Mouse (Mus musculus): ENCODE measurements around the gene Galnt18. TPM values are rescaled to one million over a fixed set of nuclear protein-coding genes. Genes with fewer than 3 reads are reported as not detected.

Galnt18 gene
- polyA plus RNA-seq, 1 experiment from 2014 or later, result 4.4 TPM

GRCm38 (mm10) chr7:111550987-111551386 is 228.8 kb downstream of the Galnt18 start:
- no peaks in the 10 kb centered on the region; the same call in 1 of the 2 replicates for H3K27me3 ChIP-seq (ENCODE audit: control insufficient read depth, insufficient read depth, low read length)
- ATAC-seq (ENCODE audit: low FRiP score), result no peak
- no peaks in the 10 kb centered on the region for H3K36me3 ChIP-seq (ENCODE audit: control insufficient read depth, insufficient read depth, low read length)
- H3K4me3 ChIP-seq (ENCODE audit: low read depth, low read length), result no peak overlapping the region
- peaks cover 17% of the 10 kb centered on the region for H3K4me1 ChIP-seq (ENCODE audit: control insufficient read depth, insufficient read depth, low read length)
- H3K27ac ChIP-seq (ENCODE audit: low read depth, low read length), result no peak overlapping the region
- H3K9ac ChIP-seq (ENCODE audit: low read length), result no peak overlapping the region
- DNase-seq (ENCODE audit: low spot score, missing footprints), result no peak
- no peaks in the 10 kb centered on the region for H3K9me3 ChIP-seq (ENCODE audit: control insufficient read depth, low read length)
- WGBS, result 90% methylated on average over 1 of the region's 1 CpGs
- H3K4me2 ChIP-seq, result no peak overlapping the region

- no peak overlapping the region for H3K4me3 ChIP-seq (ENCODE audit: low read depth, low read length)
- ATAC-seq (ENCODE audit: low FRiP score), result peak; percentile 84
- no peak overlapping the region for H3K9ac ChIP-seq (ENCODE audit: low read length)
- peak; percentile 88 for DNase-seq (ENCODE audit: low spot score, missing footprints)
- H3K9me3 ChIP-seq (ENCODE audit: control insufficient read depth, low read length), result no peaks in the 10 kb centered on the region
- no peaks in the 10 kb centered on the region; the same call in 1 of the 2 replicates for H3K27me3 ChIP-seq (ENCODE audit: control insufficient read depth, insufficient read depth, low read length)
- no peak overlapping the region for H3K4me2 ChIP-seq
- H3K36me3 ChIP-seq (ENCODE audit: control insufficient read depth, insufficient read depth, low read length), result no peaks in the 10 kb centered on the region
- peaks cover 28% of the 10 kb centered on the region for H3K4me1 ChIP-seq (ENCODE audit: control insufficient read depth, insufficient read depth, low read length)
- no peak overlapping the region for H3K27ac ChIP-seq (ENCODE audit: low read depth, low read length)
- whole genome bisulfite sequencing, result 28% methylated on average over 10 of the region's 10 CpGs
Measured at GRCm38 (mm10) chr7:111547069-111547468, 232.7 kb downstream of the Galnt18 start.

GRCm38 (mm10) chr7:111545614-111546013 is 234.2 kb downstream of the Galnt18 start:
- H3K9ac ChIP-seq (ENCODE audit: low read length), result no peak overlapping the region

GRCm38 (mm10) chr7:111537946-111538345 is 241.8 kb downstream of the Galnt18 start:
- Histone ChIP-seq H3K27ac (ENCODE audit: low read depth, low read length) (no peak overlapping the region), H3K4me1 (ENCODE audit: control insufficient read depth, insufficient read depth, low read length) (no peaks in the 10 kb centered on the region), H3K4me3 (ENCODE audit: low read depth, low read length) (no peak overlapping the region), H3K9me3 (ENCODE audit: control insufficient read depth, low read length) (no peaks in the 10 kb centered on the region), H3K36me3 (ENCODE audit: control insufficient read depth, insufficient read depth, low read length) (no peaks in the 10 kb centered on the region), H3K4me2 (no peak overlapping the region), H3K9ac (ENCODE audit: low read length) (no peak overlapping the region), H3K27me3 (ENCODE audit: control insufficient read depth, insufficient read depth, low read length) (no peaks in the 10 kb centered on the region)
- ATAC-seq (ENCODE audit: low FRiP score), result no peak
- no peak for DNase-seq (ENCODE audit: low spot score, missing footprints)
- 87% methylated on average over 6 of the region's 6 CpGs for WGBS

More at GRCm38 (mm10) chr7:111545614-111546013, 234.2 kb downstream of the Galnt18 start:
- 26% methylated on average over 1 of the region's 1 CpGs for WGBS
- no peaks in the 10 kb centered on the region for H3K36me3 ChIP-seq (ENCODE audit: control insufficient read depth, insufficient read depth, low read length)
- DNase-seq (ENCODE audit: low spot score, missing footprints), result peak; percentile 85
- no peaks in the 10 kb centered on the region for H3K9me3 ChIP-seq (ENCODE audit: control insufficient read depth, low read length)
- H3K4me2 ChIP-seq, result no peak overlapping the region
- peaks cover 28% of the 10 kb centered on the region for H3K4me1 ChIP-seq (ENCODE audit: control insufficient read depth, insufficient read depth, low read length)
- H3K4me3 ChIP-seq (ENCODE audit: low read depth, low read length), result no peak overlapping the region
- H3K27me3 ChIP-seq (ENCODE audit: control insufficient read depth, insufficient read depth, low read length), result no peaks in the 10 kb centered on the region; the same call in 1 of the 2 replicates
- no peak overlapping the region for H3K27ac ChIP-seq (ENCODE audit: low read depth, low read length)
- ATAC-seq (ENCODE audit: low FRiP score), result peak; percentile 66

DNA sequence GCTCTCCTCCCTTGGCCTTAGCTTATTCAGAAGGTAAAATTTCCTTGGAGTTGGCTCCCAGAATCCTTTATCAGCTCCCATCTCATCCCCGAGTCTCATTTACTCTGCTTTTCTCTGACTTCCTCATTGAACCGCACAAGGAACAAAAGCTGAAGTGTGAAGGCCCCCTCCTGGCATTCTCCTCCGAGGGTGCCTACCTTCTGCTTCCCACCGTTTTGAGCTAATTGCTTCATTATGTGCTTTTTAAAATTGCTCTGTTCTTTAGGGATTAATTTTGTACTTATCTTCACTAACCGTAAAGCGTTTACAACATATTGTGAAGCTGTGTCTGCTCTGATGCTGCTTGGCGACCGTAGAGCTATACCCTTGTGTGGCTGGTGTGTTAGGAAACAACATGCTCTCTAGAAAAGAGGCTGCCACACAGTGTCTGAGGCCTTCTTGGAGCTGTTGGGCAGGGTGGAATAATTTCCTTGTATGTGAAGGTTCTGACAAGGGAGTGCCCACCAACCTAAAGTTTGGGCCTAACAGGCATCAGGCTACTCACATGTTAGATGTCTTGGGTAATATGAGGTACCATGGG is 244.9 kb downstream of the Galnt18 start:
- H3K36me3 ChIP-seq (ENCODE audit: control insufficient read depth, insufficient read depth, low read length), result no peaks in the 10 kb centered on the region
- no peak overlapping the region for H3K4me3 ChIP-seq (ENCODE audit: low read depth, low read length)
- no peak for DNase-seq (ENCODE audit: low spot score, missing footprints)
- H3K9ac ChIP-seq (ENCODE audit: low read length), result no peak overlapping the region
- 67% methylated on average over 8 of the region's 8 CpGs for WGBS
- H3K27ac ChIP-seq (ENCODE audit: low read depth, low read length), result no peak overlapping the region
- H3K4me2 ChIP-seq, result no peak overlapping the region
- no peaks in the 10 kb centered on the region for H3K27me3 ChIP-seq (ENCODE audit: control insufficient read depth, insufficient read depth, low read length)
- H3K4me1 ChIP-seq (ENCODE audit: control insufficient read depth, insufficient read depth, low read length), result no peaks in the 10 kb centered on the region
- no peaks in the 10 kb centered on the region for H3K9me3 ChIP-seq (ENCODE audit: control insufficient read depth, low read length)
- no peak for ATAC-seq (ENCODE audit: low FRiP score)

DNA sequence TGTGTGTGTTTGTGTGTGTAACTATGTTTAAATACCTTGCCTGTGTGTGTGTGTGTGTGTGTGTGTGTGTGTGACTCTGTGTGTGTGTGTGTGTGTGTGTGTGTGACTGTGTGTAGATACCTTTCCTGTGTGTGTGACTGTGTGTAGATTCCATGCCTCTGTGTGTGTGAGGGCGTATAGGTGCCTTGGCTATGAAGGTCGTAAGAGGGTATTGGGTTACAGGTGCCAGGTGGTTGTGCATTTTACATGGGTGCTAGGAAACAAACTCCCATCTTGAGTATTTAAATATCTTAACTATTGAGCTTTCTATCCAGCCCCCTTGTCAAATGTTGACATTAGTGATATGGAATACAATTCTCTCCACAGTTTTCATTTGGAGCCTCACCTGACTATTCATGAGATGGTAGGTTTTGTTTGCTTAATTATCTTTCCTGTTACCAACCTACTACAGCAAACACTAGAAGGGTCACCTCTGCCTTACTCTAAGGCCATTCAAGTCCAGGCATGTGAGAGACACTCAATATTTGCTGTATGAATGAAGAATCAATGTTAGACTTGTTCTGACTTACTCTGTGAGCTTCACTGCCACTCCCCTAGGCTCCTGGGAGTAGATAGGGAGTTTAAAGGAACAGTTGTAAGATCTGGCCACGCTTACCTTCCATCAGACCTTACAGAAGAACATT is 250.7 kb downstream of the Galnt18 start:
- no peaks in the 10 kb centered on the region for H3K9me3 ChIP-seq (ENCODE audit: control insufficient read depth, low read length)
- no peaks in the 10 kb centered on the region for H3K36me3 ChIP-seq (ENCODE audit: control insufficient read depth, insufficient read depth, low read length)
- ATAC-seq (ENCODE audit: low FRiP score), result no peak
- H3K4me3 ChIP-seq (ENCODE audit: low read depth, low read length), result no peak overlapping the region
- no peak overlapping the region for H3K27ac ChIP-seq (ENCODE audit: low read depth, low read length)
- no peaks in the 10 kb centered on the region for H3K27me3 ChIP-seq (ENCODE audit: control insufficient read depth, insufficient read depth, low read length)
- no peak overlapping the region for H3K9ac ChIP-seq (ENCODE audit: low read length)
- DNase-seq (ENCODE audit: low spot score, missing footprints), result no peak
- no peaks in the 10 kb centered on the region for H3K4me1 ChIP-seq (ENCODE audit: control insufficient read depth, insufficient read depth, low read length)
- WGBS, result 87% methylated on average over 3 of the region's 3 CpGs
- no peak overlapping the region for H3K4me2 ChIP-seq

DNA sequence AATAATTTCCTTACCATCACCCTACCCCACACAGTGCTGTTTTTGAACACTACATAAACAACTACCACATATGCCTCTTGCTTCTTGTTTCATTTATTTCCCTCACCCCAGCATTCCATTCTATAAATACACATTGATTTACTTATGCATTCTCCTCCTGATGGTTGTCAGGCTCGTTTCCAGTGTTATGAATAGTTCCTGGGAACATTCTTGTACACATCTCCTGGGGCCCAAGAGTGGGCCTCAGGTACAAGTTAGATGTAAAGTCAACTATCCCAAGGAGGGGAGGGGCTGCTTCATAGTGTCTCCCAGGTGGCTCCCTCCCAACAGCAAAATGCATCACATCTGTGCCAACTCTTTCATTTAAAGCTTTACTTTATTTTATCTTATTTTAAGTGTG is 251.3 kb downstream of the Galnt18 start:
- no peak overlapping the region for H3K9ac ChIP-seq (ENCODE audit: low read length)
- ATAC-seq (ENCODE audit: low FRiP score) (no peak), DNase-seq (ENCODE audit: low spot score, missing footprints) (no peak)
- no peak overlapping the region for H3K4me3 ChIP-seq (ENCODE audit: low read depth, low read length)
- H3K4me2 ChIP-seq, result no peak overlapping the region
- no peak overlapping the region for H3K27ac ChIP-seq (ENCODE audit: low read depth, low read length)
- H3K4me1 ChIP-seq (ENCODE audit: control insufficient read depth, insufficient read depth, low read length), result no peaks in the 10 kb centered on the region
- no peaks in the 10 kb centered on the region for H3K27me3 ChIP-seq (ENCODE audit: control insufficient read depth, insufficient read depth, low read length)
- 68% methylated on average over 1 of the region's 1 CpGs for WGBS
- no peaks in the 10 kb centered on the region for H3K36me3 ChIP-seq (ENCODE audit: control insufficient read depth, insufficient read depth, low read length)
- no peaks in the 10 kb centered on the region for H3K9me3 ChIP-seq (ENCODE audit: control insufficient read depth, low read length)

- Histone ChIP-seq H3K9me3 (ENCODE audit: control insufficient read depth, low read length) (no peaks in the 10 kb centered on the region), H3K4me3 (ENCODE audit: low read depth, low read length) (no peak overlapping the region), H3K27me3 (ENCODE audit: control insufficient read depth, insufficient read depth, low read length) (no peaks in the 10 kb centered on the region), H3K36me3 (ENCODE audit: control insufficient read depth, insufficient read depth, low read length) (no peaks in the 10 kb centered on the region), H3K27ac (ENCODE audit: low read depth, low read length) (no peak overlapping the region), H3K9ac (ENCODE audit: low read length) (no peak overlapping the region), H3K4me2 (no peak overlapping the region), H3K4me1 (ENCODE audit: control insufficient read depth, insufficient read depth, low read length) (no peaks in the 10 kb centered on the region)
- ATAC-seq (ENCODE audit: low FRiP score), result no peak
- WGBS, result 92% methylated on average over 1 of the region's 1 CpGs
- no peak for DNase-seq (ENCODE audit: low spot score, missing footprints)
Measured at GRCm38 (mm10) chr7:111520881-111521280, 258.9 kb downstream of the Galnt18 start.

GRCm38 (mm10) chr7:111518581-111519242 is 261.1 kb downstream of the Galnt18 start:
- Histone ChIP-seq H3K4me1 (ENCODE audit: control insufficient read depth, insufficient read depth, low read length) (no peaks in the 10 kb centered on the region), H3K9ac (ENCODE audit: low read length) (no peak overlapping the region), H3K9me3 (ENCODE audit: control insufficient read depth, low read length) (no peaks in the 10 kb centered on the region), H3K4me3 (ENCODE audit: low read depth, low read length) (no peak overlapping the region), H3K4me2 (no peak overlapping the region), H3K27ac (ENCODE audit: low read depth, low read length) (no peak overlapping the region), H3K36me3 (ENCODE audit: control insufficient read depth, insufficient read depth, low read length) (no peaks in the 10 kb centered on the region), H3K27me3 (ENCODE audit: control insufficient read depth, insufficient read depth, low read length) (no peaks in the 10 kb centered on the region)
- 92% methylated on average over 8 of the region's 8 CpGs for WGBS
- no peak for ATAC-seq (ENCODE audit: low FRiP score)
- DNase-seq (ENCODE audit: low spot score, missing footprints), result no peak

Data from midbrain, embryonic 11.5 days (tissue).